Mouse (Mus musculus): ENCODE data around the gene Nif3l1.

The Nif3l1 gene

DNA sequence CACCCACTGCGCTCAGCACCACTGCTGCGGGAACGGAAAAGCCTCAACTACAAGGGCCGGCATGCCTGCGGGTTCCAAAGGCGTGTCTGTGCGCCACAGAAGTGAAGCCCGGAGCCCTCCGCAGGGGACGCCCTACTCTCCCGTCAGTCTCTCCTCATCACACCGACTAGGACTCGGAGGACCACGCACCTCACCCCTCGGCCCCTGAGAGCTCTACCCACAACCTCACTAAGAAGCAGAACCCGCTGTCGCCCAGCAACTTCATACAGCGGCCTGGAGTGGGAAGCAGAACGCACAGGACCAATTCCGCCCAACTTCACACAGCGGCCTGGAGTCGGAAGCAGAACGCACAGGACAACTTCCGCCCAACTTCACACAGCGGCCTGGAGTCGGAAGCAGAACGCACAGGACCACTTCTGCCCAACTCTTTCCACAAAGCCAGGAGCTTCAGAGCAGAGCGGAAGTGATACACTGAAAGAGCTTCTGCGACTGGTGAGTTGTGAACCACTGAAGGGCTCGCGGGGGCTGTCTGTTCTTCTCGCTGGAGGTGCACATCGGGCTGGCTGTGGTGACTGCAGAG is at the start of gene Nif3l1, which contains the start of gene Ppil3:
Nif3l1 (plus strand) TSS at position 9 of the 580 bp plus-strand sequence.
Ppil3 (minus strand) TSS at position 344 of the 580 bp plus-strand sequence.
- CTCF ChIA-PET, result interaction anchor here (0.6 kb wide), 1 partner anchor 60 kb away, joined by 6 read pairs; the partner anchor contains the start of gene Orc2

DNA sequence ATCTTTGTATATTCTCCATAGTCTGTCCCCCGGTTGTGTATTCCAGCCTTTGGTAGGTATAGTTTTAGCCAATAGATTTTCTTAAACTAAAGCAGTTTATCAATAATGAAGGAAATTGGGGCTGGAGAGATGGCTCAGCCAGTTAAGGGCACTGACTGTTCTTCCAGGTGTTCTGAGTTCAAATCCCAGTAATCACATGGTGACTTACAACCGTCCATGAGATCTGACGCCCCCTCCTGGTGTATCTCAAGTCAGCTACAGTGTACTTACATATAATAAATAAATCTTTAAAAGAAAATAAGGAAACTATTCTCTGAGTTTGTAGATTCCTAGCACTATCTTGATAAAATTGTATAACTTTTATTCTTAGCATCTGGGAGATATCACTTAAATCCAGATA is 49.6 kb upstream of the Nif3l1 start:
- CTCF ChIA-PET, result no interaction called here

DNA sequence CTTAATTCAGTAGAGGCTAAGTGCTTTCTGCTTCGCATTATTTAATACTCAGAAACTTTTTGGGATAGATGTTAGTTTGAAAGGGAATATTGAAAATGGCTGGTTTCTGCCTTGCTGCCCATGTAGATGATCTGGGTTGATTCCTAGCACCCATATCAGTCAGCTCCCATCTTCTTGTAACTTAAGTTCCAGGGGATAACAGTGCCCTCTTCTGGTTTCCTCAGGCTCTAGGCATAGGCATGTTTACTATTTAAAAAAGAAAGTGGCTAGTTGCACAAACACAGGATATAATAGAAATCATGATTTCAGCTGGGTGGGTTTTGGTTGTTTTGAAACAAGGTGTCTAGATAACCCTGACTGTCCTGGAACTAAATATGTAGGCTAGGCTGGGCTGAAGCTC is 48.8 kb upstream of the Nif3l1 start:
- CTCF ChIA-PET, result interaction anchor here (0.6 kb wide), 1 partner anchor 315 kb away, joined by 4 read pairs; the partner anchor contains the start of gene Cflar

DNA sequence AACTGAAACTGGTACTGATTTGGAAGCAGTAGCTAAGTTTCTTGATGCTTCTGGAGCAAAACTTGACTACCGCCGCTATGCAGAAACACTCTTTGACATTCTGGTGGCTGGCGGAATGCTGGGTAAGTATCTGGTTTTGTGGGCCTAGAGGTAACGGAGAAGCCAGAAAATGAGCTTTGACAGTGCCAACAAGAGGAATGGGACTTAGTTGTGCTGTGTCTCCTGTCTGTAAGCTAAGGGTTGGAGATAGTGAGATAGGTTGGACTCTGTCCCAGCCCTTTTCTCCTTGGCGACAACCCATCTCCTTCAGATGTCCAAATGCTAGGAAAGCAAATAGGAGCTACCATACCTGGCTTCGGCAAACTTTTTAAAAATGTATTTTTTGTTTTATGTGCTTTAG is 47.2 kb upstream of the Nif3l1 start:
- CTCF ChIA-PET, result no interaction called here

DNA sequence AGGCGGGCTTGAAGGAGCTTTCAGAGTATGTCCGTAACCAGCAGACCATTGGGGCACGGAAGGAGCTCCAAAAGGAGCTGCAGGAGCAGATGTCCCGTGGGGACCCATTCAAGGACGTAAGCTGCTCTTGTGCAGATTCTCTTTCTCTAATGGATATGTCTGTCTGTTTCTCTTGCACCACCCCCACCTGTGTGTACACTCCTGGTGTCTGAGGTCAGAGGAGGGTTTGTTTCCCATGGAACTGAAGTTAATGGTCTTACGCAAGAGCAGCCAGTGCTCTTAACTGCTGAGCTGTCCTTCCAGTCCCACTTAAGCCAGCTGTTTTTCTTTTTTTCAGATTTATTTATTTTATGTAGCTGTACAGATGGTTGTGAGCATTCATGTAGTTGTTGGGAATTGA is 43.6 kb upstream of the Nif3l1 start:
- CTCF ChIA-PET, result no interaction called here

DNA sequence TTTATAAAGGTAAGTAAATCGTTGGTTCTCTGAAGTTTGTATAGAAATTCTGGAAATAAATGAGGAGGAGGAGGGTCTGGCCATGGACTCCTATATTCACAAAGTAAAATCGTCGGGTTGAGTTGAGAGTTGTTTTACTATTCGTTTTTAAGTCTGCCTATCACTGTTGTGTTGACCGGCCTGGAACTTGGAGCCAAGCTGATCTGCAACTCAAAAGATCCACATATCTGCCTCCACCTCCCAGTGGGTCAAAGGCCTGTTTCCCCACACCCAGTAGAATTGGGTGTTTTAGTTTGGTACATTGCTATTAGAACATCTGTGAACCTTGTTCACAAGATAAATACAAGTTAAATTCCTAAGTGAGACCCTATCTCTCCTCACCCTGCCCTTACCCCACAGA is 41.2 kb upstream of the Nif3l1 start:
- CTCF ChIA-PET, result no interaction called here

DNA sequence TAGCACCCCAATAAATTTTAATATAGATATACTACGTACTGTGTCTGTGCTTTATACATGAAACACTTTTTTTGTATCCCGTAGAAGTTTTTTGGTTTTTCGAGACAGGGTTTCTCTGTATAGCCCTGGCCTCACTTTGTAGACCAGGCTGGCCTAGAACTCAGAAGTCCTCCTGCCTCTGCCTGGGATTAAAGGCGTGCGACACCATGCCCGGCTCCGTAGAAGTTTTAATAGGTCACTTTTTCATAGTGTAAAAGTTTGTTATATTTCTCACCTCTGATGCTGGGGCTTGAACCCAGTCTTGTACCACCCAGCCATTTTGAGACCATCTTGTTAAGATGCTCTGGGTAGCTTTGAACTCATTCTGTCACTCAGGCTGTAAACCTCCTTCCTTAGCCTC is 37.6 kb upstream of the Nif3l1 start:
- CTCF ChIA-PET, result no interaction called here

DNA sequence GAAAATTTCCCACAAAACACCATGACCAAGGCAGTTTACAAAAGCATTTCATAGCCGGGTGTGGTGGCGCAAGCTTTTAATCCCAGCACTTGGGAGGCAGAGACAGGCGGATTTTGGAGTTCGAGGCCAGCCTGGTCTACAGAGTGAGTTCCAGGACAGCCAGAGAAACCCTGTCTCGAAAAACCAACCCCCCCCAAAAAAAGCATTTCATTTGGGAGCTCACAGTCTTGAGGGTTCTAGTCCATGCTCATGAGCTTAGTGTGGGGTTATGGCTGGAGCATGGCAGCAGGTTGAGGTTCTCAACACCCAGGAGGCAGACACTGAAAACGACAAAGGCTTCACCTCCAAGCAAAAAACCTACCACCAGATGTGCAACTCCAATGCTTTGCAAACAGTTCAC is 36.8 kb upstream of the Nif3l1 start:
- CTCF ChIA-PET, result no interaction called here

DNA sequence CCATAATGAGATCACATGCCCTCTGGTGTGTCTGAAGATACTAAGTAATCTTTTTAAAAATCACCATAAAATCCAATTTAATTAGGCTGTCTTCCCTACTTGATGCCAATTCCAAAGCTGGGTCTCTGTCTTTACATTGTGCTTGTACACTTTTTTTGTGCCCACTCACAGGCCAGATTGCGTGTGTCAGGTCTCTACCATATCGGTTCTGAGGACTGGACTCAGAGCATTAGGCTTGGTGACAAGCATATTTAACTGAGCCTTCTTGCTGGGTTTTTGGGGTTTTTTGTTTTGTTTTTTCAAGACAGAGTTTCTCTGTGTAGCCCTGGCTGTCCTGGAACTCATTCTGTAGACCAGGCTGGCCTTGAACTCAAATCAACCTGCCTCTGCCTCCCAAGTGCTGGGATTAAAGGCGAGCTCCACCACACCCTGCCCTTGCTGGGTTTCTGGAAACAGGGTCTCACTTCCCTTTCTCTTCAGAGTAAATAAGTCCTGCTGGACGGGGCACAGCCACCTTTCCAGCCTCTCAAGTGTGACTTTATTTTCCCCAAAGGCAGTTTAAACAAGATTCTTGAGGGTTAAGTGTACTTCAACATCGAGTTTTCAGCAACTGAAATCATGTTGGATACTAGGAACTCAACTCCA is 35.3 kb upstream of the Nif3l1 start:
- CTCF ChIA-PET, result interaction anchor here (0.5 kb wide), 1 partner anchor 307 kb away, joined by 9 read pairs; no protein-coding TSS in a partner anchor

DNA sequence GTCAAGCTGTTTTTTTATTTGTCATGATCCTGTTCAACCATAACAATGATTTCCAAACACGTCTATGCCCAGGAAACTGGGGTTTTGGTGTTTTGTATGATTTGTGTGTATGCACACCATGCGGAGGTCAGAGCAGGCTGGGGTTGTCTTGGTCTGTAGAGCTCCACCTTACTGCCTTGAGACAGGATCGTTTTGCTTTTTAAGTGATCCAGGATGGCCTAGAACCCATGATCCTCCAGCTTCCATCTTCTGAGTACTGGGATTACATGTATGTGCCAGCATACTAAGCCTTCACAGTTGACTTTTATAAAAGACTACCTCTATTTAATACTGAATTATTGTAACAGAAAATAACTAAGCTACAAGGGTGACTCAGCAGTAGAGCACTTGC is 34.8 kb upstream of the Nif3l1 start:
- CTCF ChIA-PET, result no interaction called here

DNA sequence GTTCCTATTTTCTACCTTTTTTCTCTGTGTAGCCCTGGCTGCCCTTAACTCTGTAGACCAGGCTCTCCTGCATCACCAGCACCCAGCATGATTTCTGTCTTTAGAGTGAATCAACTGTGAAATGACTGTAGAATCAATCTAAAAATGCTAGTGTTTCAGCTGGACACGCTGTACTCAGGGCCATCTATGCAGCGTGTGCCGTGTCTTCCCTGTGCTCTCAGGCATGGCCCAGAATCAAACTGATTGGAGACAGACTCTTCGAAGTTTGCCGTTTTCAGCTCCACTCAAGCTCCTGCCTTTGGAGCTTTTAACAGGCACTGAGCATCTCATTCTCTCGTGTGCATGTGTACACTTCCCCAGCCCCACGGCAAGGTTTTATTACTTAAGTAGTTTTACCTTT is 34.2 kb upstream of the Nif3l1 start:
- CTCF ChIA-PET, result no interaction called here

DNA sequence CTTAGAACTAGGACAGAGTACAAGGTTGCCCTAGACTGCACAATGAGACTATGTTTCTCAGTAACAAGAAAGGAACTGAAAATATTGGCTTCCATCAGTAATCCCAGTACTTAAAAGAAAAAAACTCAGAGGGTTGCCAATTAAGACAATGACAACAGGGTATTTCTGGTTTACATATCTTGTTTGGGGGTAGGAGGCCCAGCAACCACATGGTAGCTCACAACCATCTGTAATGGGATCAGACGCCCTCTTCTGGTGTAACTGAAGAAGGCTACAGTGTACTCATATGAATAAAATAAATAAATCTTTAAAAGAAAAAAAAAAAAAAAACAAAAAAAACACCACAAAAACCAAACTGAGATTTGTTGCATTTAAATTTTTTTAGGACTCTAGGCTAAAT is 29.5 kb upstream of the Nif3l1 start:
- CTCF ChIA-PET, result interaction anchor here (1.1 kb wide), 1 partner anchor 21 kb away, joined by 5 read pairs; no protein-coding TSS in a partner anchor

DNA sequence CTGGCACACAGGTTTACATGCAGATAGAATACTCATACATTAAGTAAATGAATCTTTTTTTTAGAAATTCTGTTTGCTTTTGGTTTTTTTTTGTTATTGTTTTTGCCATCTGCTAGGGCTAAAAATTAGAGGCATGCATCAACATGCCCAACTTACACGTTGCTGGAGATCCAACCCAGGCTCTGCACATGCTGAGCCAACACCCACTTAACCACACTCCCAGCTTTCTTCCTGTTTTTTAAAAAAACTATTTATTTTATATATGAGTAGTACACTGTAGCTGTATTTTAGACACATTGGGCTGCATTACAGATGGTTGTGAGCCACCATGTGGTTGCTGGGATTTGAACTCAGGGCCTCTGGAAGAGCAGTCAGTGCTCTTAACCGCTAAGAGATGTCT is 28.9 kb upstream of the Nif3l1 start:
- CTCF ChIA-PET, result interaction anchor here (1.1 kb wide), 1 partner anchor 22 kb away, joined by 5 read pairs; no protein-coding TSS in a partner anchor

DNA sequence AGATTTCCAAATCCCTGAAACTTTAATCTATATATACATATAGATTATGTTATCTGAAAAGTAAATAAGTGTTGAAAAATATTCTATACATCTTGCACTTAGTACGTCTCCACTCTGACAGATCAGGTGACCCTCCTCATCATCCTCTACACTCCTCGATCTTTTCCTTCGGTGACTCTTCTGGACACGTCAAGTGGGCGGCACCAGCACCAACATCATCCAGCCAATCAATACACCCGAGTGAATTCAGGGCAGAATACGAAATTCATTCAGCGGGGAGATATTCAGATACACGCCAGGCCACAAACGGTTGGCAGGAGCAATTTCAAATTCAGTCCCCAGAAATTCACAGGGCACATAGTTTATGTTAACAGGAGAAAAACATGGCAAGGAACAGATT is 24.9 kb upstream of the Nif3l1 start:
- CTCF ChIA-PET, result no interaction called here

DNA sequence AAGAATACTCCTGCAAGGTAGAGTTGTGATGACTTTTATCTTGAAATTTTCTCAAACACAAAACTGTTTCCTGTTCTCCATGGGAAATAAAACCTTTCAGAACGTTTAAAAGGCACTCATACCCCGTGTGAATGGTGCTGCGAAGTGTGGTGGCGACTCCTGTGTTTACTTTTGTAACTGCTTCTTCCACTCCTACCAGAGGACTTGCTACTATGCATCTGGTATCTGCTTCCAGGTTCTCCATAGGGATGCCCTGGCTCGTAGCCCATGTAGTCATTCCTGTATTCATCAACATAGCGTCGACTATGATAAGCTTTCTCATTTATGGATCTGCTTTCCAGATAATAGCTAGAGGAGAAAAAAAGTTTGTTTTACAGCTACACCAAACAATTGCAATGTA is 24.0 kb upstream of the Nif3l1 start:
- CTCF ChIA-PET, result no interaction called here

DNA sequence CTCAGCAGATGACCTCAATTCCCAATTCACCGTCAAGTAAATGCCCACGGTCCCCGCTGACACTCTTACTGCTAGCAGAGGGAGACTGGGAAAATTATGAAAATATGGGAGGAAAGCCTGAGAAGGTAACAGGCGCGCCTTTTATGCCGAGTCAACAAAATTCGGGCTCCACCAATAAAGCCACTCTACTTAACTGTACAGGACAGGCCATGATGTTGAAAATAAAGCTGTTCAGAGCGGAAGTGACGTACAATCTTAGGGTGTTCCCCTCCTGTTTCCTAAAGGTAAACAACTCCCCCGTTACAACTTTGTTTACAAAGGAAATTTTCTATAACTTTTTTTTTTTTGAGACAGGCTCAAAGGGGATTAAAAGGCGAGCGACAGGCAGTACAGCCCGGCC is 22.1 kb upstream of the Nif3l1 start:
- CTCF ChIA-PET, result no interaction called here

DNA sequence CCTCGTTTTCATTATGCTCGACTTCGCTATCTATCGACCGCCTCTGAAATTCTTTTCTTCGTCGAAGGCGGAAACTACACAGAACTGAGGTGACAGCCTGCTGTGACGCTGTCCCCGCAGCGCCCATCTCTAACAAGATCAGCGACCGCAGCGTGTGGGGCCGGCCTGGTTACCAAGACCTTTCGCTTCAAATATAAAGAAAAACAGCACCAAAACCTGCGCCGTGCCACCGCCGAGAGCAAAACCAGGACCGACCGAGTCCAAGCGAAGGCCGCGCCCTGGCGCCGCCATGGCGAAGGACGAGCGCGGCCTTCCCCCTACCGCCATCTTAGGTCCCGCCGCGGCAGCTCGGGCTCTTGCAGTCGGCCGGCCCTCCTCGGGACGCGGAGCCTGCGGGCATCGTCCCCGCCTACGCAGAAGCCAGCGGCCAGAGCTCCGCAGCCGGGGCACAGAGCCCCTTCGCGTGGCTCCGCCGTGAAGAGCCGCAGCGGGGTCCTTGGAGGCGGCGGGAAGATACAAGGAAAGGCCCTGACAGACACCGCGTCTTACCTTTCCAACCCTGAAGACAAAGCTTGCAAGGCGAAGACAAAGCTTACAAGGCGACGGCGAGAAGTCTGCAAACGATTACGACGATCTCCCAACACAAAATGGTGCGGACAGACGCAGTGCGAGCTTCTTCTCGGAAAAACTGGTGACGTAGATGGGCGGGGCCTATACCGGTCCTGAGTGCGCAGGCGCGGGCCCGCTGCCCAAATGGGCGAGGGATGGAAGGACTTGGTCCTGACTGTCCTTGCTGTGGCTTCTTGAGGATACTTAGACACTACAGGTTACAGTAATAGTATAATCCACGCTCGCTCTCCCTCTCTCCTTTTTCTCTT is 21.3 kb upstream of the Nif3l1 start, which contains the start of gene Clk1:
Clk1 (minus strand) TSS at position 696 of the 878 bp plus-strand sequence.
- CTCF ChIA-PET, result no interaction called here

DNA sequence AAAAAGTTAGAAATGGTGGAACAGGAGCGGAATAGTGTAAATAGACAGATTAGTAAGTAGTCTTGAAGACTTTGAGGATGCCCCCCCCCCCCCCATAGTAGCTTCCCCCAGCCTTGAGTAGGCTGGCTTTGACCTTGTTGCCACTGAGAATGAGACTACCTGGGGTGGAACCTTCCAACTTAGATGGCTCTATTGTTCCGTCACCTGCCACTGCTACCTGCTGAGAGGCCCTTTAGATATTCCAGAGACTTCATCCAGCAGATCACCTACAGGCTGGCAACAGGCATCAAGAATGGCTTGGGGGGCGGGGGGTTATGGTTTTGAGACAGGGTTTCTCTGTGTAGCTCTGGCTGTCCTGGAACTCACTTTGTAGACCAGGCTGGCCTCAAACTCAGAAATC is 20.4 kb upstream of the Nif3l1 start:
- CTCF ChIA-PET, result interaction anchor here (0.6 kb wide), 1 partner anchor 127 kb away, joined by 4 read pairs; no protein-coding TSS in a partner anchor

DNA sequence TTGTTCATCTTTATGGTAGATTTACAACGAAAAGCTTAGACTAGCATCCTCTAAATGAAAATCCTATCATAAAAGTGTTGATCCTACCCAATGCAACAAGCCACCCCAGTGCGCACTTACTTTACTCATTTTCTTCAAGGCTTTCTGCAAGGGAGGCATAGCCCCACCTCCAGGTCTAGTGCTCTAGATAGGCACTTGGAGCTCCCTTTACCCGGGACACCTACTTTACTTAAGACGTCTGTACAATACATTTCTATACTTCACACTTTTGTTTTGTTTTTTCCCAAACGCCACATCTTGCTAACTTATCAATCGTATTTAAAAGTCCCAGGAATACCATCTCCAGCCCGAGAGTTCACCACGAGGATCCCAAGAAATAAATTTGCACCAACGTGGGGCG is 260 bp upstream of the Nif3l1 start:
- CTCF ChIA-PET, result interaction anchor here (0.6 kb wide), 1 partner anchor 60 kb away, joined by 6 read pairs; the partner anchor contains the start of gene Orc2

DNA sequence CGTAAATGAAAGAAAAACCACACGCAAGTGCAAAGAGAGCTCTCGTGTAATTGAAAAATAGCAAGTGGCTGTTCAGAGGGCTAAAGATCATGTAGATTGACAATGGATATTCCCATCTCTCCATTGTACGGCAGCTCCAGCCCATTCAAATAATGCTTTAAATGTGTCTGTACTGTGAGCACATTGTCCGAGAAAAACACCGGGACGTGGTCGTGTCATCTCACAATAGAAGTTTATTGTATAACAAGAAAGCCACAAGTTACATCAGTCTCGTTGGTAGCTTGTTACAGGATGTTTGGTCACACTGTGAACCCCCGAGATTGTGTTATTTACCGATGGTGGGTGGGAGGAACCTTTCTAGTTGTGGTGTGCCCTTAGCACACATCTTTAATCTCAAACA is 910 bp downstream of the Nif3l1 start:
- CTCF ChIA-PET, result no interaction called here

DNA sequence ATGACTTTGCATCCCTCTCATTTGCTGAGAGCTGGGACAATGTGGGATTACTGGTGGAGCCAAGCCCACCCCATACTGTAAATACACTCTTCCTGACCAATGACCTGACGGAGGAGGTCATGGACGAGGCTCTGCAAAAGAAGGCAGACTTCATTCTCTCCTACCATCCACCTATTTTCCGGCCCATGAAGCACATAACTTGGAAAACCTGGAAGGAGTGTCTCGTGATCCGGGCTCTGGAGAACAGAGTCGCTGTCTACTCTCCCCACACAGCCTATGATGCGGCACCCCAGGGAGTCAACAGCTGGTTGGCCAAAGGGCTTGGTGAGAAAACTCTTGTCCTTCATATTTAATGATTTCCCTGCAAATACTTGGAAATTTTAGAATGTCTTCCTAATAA is 2.8 kb downstream of the Nif3l1 start:
- CTCF ChIA-PET, result no interaction called here

DNA sequence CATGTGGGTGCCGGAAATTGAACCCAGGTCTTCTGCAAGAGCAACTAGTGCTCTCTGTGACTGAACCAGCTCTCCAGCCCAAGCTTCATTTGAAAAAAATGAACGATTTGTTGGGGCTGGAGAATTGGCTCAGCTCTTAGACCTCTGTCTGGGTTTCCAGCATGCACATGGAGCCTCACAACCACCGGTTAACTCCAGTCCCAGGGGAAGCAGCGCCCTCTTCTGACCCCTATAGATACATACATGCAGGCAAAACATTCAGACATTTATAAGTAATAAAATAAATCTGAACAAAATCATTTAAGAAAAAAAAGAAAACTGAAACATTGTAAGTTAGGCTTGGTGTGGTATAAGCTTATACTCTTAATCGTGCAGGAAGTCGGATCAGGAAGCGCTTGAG is 3.4 kb downstream of the Nif3l1 start:
- CTCF ChIA-PET, result no interaction called here

DNA sequence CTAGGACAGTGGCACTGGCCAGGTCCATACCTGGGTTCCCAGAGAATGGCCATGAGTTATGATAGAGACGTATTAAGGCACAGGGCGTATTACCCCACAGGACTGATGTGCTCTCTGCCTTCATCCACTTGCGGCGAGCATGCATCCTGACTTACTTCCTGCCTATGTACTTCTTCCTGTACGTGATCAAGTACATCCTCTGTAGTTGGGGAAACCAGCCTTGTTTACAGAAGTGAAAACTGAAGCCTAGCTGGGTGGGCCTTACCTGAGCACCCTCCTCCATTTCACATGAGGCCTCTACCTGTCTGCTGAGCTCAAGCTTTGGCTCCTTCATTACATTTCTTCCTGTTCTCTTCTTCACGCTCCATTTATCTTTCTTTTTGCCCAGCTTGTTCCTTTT is 9.4 kb downstream of the Nif3l1 start:
- CTCF ChIA-PET, result no interaction called here

Measured in spleen, embryonic (tissue).